Mouse (Mus musculus) kidney, postnatal 0 days (tissue): ENCODE measurements around the gene Gdf15. TPM values are rescaled to one million over a fixed set of nuclear protein-coding genes. Genes with fewer than 3 reads are reported as not detected.

Experiments used
- ATAC-seq: fragments of 200-750 bp; cut with Nextera tagmentation; replicated peaks from 2 replicates; pipeline ENCODE4 v1.8.0; 2017; ENCODE audit warnings: low read depth, moderate number of reproducible peaks, moderate TSS enrichment, moderate library complexity; ENCODE audit not compliant: low FRiP score
- DNase-seq: peaks from one replicate; pipeline ENCODE4 v3.0.0-alpha.2; 2016; ENCODE audit warnings: low spot score
- H3K27ac ChIP-seq: fragments of 300-500 bp; sonication (generic); 2 replicates; pipeline ENCODE4 v1.5.1; 2014; ENCODE audit warnings: mild to moderate bottlenecking
- H3K27me3 ChIP-seq: fragments of 300-500 bp; sonication (generic); 2 replicates; pipeline ENCODE4 v1.6.1; 2014; ENCODE audit warnings: low read length, mixed read lengths; ENCODE audit not compliant: insufficient read depth
- H3K36me3 ChIP-seq: fragments of 300-500 bp; sonication (generic); 2 replicates; pipeline ENCODE4 v1.6.1; 2014; ENCODE audit warnings: low read length, mixed read lengths; ENCODE audit not compliant: insufficient read depth
- H3K4me1 ChIP-seq: fragments of 300-500 bp; sonication (generic); replicated peaks from 2 replicates; pipeline ENCODE4 v1.6.1; 2014; ENCODE audit warnings: antibody characterized with exemption, low read length, mixed read lengths; ENCODE audit not compliant: insufficient read depth
- H3K4me2 ChIP-seq: fragments of 300-500 bp; sonication (generic); 2 replicates; pipeline ENCODE4 v1.6.1; 2014; ENCODE audit warnings: mild to moderate bottlenecking, low read length, moderate library complexity, mixed read lengths
- H3K4me3 ChIP-seq: fragments of 300-500 bp; sonication (generic); replicated peaks from 2 replicates; pipeline ENCODE4 v1.5.1; 2014; ENCODE audit warnings: low read depth, low read length
- H3K9ac ChIP-seq: fragments of 300-500 bp; sonication (generic); 2 replicates; pipeline ENCODE4 v1.6.1; 2014; ENCODE audit warnings: low read depth, low read length
- H3K9me3 ChIP-seq: fragments of 300-500 bp; sonication (generic); replicated peaks from 2 replicates; pipeline ENCODE4 v1.6.1; 2016; ENCODE audit warnings: low read length, inconsistent platforms, mixed read lengths
- CTCF ChIP-seq: IDR thresholded peaks from 2 replicates; pipeline ENCODE4 v1.5.1; 2016; ENCODE audit warnings: antibody characterized with exemption, low read depth, mild to moderate bottlenecking, moderate library complexity
- WGBS: fragments of 180-500 bp; shearing (Covaris S2); extraction: QIAGEN DNeasy Blood & Tissue Kit; methylation state at CpG from one replicate; pipeline ENCODE4 v1.1.7; 2014; 5-methylcytosine and 5-hydroxymethylcytosine counted together
- polyA plus RNA-seq: library from polyadenylated mRNA; unstranded; fragments of >200 nt; fragmentation: Nextera tagmentation; extraction: Ambion mirVana; gene quantifications from 2 replicates; pipeline ENCODE4 v1.2.1, GENCODE M21; 2015

Gene Gdf15
- polyA plus RNA-seq, 1 experiment from 2014 or later, result 3.2 TPM

- H3K27ac ChIP-seq, result no peak within 1 kb of the TSS
- H3K4me3 ChIP-seq, result no peak within 1 kb of the TSS
- no peaks in the 10 kb centered on the region for H3K9me3 ChIP-seq
- TF ChIP-seq CTCF, result no peak
- H3K27me3 ChIP-seq, result no peaks in the 10 kb centered on the region
- H3K4me2 ChIP-seq, result no peak within 1 kb of the TSS
- DNase-seq (no peak), ATAC-seq (no peak)
- no peaks in the 10 kb centered on the region; the same call in 1 of the 2 replicates for H3K4me1 ChIP-seq
- H3K9ac ChIP-seq, result no peak within 1 kb of the TSS
- no peaks in the 10 kb centered on the region for H3K36me3 ChIP-seq
- WGBS, result 76% methylated on average over 3 of the region's 3 CpGs
These were observed 16.4 kb downstream of the Gdf15 start, which contains the start of gene Lrrc25 for GRCm38 (mm10) chr8:70615894-70616293. TSS of gene Lrrc25 (plus strand) at chr8:70616155.

DNA sequence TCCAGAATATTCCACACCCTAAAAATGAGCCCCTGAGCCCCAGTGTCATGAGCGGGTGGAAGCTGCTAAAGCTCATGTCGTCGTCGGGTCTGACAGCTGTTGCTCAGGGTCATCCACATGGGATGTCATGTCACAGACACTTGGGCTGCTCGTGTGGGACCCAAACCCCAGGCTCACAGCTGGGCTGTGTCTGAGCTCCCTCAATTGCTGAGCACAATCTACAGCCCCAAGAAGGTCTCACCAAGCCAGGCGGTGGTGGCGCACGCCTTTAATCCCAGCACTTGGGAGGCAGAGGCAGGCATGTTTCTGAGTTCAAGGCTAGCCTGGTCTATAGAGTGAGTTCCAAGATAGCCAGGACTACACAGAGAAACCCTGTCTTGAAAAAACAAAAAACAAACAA is 17.0 kb downstream of the Gdf15 start:
- DNase-seq, result no peak
- Histone ChIP-seq H3K9ac (no peak overlapping the region), H3K27me3 (no peaks in the 10 kb centered on the region), H3K4me2 (no peak overlapping the region), H3K4me3 (no peak overlapping the region), H3K9me3 (no peaks in the 10 kb centered on the region), H3K36me3 (no peaks in the 10 kb centered on the region), H3K27ac (no peak overlapping the region), H3K4me1 (no peaks in the 10 kb centered on the region; the same call in 1 of the 2 replicates)
- TF ChIP-seq CTCF, result no peak
- no peak for ATAC-seq
- WGBS, result 77% methylated on average over 8 of the region's 8 CpGs

DNA sequence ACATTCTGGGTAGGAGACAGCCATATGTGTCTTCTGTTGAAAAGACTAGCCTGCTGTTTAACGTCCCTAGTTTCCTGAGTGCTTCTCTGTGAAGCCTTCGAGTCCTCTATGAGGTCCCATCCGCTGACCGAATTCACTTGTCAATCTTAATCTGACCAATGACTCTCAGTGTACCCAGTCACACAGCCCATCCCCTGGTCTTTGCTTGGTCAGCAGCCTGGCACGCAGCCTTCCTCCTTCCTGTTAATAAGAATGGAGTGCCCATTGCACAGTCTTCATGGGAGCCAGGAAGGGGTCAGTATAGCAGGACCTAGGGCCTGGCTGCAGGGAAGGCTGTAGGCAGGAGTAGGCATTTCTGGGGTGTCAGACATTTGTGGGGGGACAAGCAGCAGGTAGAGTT is 17.8 kb downstream of the Gdf15 start:
- Histone ChIP-seq H3K4me3 (no peak overlapping the region), H3K9ac (no peak overlapping the region), H3K4me2 (no peak overlapping the region), H3K27ac (peak overlapping the region; percentile 16; the same call in 1 of the 2 replicates), H3K9me3 (no peaks in the 10 kb centered on the region), H3K4me1 (no peaks in the 10 kb centered on the region; the same call in 1 of the 2 replicates), H3K27me3 (no peaks in the 10 kb centered on the region), H3K36me3 (no peaks in the 10 kb centered on the region)
- no peak for TF ChIP-seq CTCF
- no peak for DNase-seq
- WGBS, result 61% methylated on average over 5 of the region's 5 CpGs
- ATAC-seq, result no peak

DNA sequence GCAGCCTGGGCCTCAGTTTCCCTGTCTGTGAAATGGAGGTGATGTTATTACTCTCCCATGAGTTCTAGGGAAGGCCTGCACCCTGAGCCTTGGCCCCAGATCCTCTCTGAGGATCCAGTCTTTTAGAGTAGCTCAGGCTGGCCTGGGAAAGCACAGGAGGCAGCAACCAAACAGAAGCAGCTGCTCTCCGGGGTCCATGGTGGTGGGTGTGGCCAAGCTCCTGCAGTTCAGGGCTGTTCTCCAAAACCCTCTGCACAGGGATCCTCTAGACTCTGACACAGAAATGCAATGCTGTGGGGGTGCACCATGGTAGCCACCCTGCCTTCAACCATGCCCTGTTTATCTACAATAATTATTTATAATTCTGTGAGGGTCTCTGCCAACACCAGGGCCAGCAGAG is 18.5 kb downstream of the Gdf15 start:
- DNase-seq, result no peak
- Histone ChIP-seq H3K27ac (no peak overlapping the region), H3K27me3 (no peaks in the 10 kb centered on the region), H3K9me3 (no peaks in the 10 kb centered on the region), H3K9ac (no peak overlapping the region), H3K4me2 (no peak overlapping the region), H3K36me3 (no peaks in the 10 kb centered on the region), H3K4me3 (no peak overlapping the region), H3K4me1 (peaks cover 4% of the 10 kb centered on the region; the same call in 1 of the 2 replicates)
- ATAC-seq, result no peak
- no peak for TF ChIP-seq CTCF
- 5% methylated on average over 1 of the region's 1 CpGs for WGBS

- H3K4me1 ChIP-seq, result peaks cover 8% of the 10 kb centered on the region; the same call in 1 of the 2 replicates
- no peaks in the 10 kb centered on the region for H3K9me3 ChIP-seq
- DNase-seq, result peak; percentile 79
- H3K4me2 ChIP-seq, result peak overlapping the region; percentile 93
- ATAC-seq, result no peak
- no peaks in the 10 kb centered on the region for H3K36me3 ChIP-seq
- peak; percentile 97 for TF ChIP-seq CTCF
- H3K4me3 ChIP-seq, result peak overlapping the region; percentile 37
- H3K27ac ChIP-seq, result peak overlapping the region; percentile 64
- H3K27me3 ChIP-seq, result no peaks in the 10 kb centered on the region
- under 1% methylated on average over 6 of the region's 6 CpGs for WGBS
- H3K9ac ChIP-seq, result peak overlapping the region; percentile 56; the same call in 1 of the 2 replicates
These were observed 20.4 kb downstream of the Gdf15 start for GRCm38 (mm10) chr8:70611849-70612248.

DNA sequence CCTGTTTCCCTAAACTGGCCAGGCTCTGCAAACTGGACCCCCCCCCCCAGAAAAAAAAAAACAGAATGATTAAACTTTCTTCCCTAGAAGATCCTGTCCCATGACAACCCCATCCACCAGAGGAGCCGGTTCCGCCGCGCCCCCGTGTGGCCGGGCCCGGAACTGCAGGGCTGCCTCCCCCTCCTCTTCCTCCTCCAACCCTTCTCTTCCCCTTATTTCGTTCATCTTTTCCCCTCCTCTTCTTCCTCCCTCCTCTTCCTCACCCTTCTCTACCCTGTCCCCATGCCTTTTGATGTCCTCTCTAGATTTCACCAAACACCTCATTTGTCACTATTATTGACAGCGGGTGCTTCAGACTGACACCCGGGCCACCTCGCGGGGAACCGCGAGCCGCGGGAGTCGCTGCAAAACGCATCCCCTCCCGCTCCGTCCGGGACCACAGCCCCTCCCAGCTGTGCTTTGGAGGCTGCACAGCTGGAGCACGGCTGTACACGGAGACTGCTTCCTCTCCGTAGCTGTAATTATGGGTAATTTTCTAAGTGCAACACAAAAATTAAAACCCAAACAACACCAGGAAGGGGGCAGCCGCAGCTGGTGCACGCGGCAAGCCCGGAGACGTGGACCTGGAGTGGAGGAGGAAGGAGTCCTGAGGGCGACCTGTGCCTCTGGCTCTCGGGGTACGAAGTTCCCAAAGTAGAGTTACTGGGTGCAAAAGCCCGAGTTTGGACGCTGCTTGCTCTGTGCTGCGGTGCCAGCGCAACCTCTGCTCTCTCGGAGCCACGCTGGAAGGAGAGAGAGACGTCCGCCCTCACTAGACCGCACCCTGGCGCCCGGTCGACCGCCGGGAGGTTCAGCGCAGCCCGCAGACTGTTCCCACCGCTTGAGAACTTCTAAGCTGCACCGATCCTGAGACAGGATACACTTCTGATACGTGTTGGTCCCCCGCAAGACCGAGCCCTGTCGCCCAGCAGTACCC is 21.2 kb downstream of the Gdf15 start:
- TF ChIP-seq CTCF, result peak; percentile 89
- peak; percentile 81 for DNase-seq
- Histone ChIP-seq H3K27ac (peak overlapping the region; percentile 98), H3K9ac (peak overlapping the region; percentile 56), H3K36me3 (no peaks in the 10 kb centered on the region), H3K4me1 (peaks cover 14% of the 10 kb centered on the region; the same call in 1 of the 2 replicates), H3K9me3 (no peaks in the 10 kb centered on the region), H3K4me2 (peak overlapping the region; percentile 93), H3K27me3 (no peaks in the 10 kb centered on the region), H3K4me3 (peak overlapping the region; percentile 41)
- WGBS, result under 1% methylated on average over 54 of the region's 54 CpGs
- ATAC-seq, result no peak
